Mouse (Mus musculus): ENCODE data around the gene Timp2. TPM values are rescaled to one million over a fixed set of nuclear protein-coding genes. Genes with fewer than 3 reads are reported as not detected.
"Not testable (repeated sequence)": the region's sequence is repeated elsewhere in the genome, so short reads cannot be mapped to it uniquely, and the experiment has no call there.

Gene Timp2
- polyA plus RNA-seq, 1 experiment from 2014 or later = 88.4 TPM

DNA sequence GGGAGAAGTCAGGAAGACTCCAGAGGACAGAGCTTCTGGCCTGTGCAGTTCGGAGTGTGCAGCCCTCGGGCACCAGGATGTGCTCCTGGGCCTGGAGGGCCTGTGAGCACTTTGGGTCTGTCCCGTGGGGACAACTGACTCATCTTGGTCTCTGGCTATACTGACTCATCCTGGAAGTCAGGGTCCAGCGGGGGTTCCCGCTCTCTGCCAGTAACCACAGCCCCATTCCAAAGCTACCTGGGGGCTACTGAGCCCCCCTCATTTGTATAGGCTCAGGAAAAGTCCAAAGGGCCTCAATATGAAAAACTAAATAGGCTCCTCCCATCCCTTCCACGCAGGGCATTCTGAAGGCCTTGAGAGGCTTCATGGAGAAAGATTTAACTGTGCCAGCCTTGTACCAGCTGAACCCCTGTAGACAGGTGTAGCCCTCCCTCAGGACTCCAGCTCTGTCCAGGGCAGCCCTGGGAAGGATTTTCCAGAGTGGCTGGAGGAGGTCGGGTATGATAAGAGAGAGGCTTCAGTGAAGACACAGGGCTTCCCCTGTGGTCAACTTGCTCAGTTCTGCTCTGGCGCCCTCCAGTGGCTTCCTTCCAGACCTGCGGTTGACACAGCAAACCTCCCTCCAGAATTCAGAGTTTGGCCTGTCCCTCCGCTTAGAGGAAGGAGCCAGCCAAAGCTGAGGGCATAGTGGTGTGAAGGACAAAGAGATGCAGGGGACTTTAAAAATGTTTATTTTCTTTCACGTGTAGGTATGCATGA is 23.9 kb upstream of the Timp2 start:
- DNase-seq (ENCODE audit: low spot score) = peak; percentile 92
- WGBS = 42% methylated on average over 11 of the region's 11 CpGs
- no peaks in the 10 kb centered on the region for H3K27me3 ChIP-seq (ENCODE audit: insufficient read depth, low read length)
- H3K9me3 ChIP-seq (replicated peaks; ENCODE audit: low read length) = no peaks in the 10 kb centered on the region
- peak; percentile 90 for TF ChIP-seq CTCF (IDR thresholded peaks at IDR 0.05; ENCODE audit: low read depth)
- H3K36me3 ChIP-seq (ENCODE audit: insufficient read depth, low read length) = no peaks in the 10 kb centered on the region
- H3K9ac ChIP-seq (ENCODE audit: low read depth, low read length) = no peak overlapping the region
- no peak overlapping the region for H3K4me2 ChIP-seq (ENCODE audit: low read length)
- H3K27ac ChIP-seq = no peak overlapping the region
- peak; percentile 76 for ATAC-seq (replicated peaks; ENCODE audit: low FRiP score, low read depth)
- H3K4me1 ChIP-seq (replicated peaks; ENCODE audit: insufficient read depth, low read length) = no peaks in the 10 kb centered on the region; the same call in 1 of the 2 replicates
- no peak overlapping the region for H3K4me3 ChIP-seq (replicated peaks; ENCODE audit: low read depth, low read length)

DNA sequence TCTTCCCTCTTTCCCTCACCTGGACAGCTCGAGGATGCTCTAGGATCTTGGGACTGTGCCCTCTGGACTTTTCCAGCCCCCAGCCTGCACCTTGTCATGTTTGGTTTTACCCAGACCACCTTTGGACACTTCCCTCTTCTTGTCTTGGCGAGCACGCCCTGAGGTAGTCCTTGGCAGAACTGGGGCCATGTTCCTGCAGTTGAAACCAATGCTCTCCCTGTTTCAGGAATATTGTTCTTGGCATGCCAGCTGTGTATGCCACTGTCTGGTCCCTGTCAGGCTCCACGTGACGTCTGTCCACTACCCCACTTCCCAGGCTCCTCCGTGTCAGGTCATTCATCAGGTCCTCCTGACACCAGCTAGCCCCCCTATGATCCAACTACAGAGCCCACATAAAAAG is 23.1 kb upstream of the Timp2 start:
- Histone ChIP-seq H3K9ac (ENCODE audit: low read depth, low read length) (no peak overlapping the region), H3K4me2 (ENCODE audit: low read length) (no peak overlapping the region), H3K4me3 (replicated peaks; ENCODE audit: low read depth, low read length) (no peak overlapping the region), H3K27me3 (ENCODE audit: insufficient read depth, low read length) (no peaks in the 10 kb centered on the region), H3K36me3 (ENCODE audit: insufficient read depth, low read length) (no peaks in the 10 kb centered on the region), H3K4me1 (replicated peaks; ENCODE audit: insufficient read depth, low read length) (no peaks in the 10 kb centered on the region; the same call in 1 of the 2 replicates), H3K27ac (no peak overlapping the region), H3K9me3 (replicated peaks; ENCODE audit: low read length) (no peaks in the 10 kb centered on the region)
- no peak for TF ChIP-seq CTCF (IDR thresholded peaks at IDR 0.05; ENCODE audit: low read depth)
- WGBS = 76% methylated on average over 6 of the region's 6 CpGs
- DNase-seq (ENCODE audit: low spot score) (no peak), ATAC-seq (replicated peaks; ENCODE audit: low FRiP score, low read depth) (no peak)

DNA sequence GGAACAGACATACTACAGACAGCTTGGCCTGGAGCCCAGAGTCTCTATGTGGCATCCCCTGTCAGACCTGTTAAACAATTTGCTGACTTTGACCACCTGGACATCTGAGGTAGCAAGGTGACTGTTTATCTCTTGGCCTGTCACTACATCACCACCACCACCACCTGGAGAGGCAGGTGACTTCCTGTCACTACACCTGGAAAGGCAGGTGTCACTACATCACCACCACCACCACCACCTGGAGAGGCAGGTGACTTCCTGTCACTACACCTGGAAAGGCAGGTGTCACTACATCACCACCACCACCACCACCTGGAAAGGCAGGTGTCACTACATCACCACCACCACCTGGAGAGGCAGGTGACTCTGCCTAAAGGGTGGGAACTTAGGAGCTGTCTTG is 20.8 kb upstream of the Timp2 start:
- not testable (repeated sequence) for DNase-seq (ENCODE audit: low spot score); H3K4me3 ChIP-seq (replicated peaks; ENCODE audit: low read depth, low read length); H3K4me2 ChIP-seq (ENCODE audit: low read length); H3K4me1 ChIP-seq (replicated peaks; ENCODE audit: insufficient read depth, low read length); H3K9me3 ChIP-seq (replicated peaks; ENCODE audit: low read length); ATAC-seq (replicated peaks; ENCODE audit: low FRiP score, low read depth); H3K27me3 ChIP-seq (ENCODE audit: insufficient read depth, low read length); H3K9ac ChIP-seq (ENCODE audit: low read depth, low read length); H3K27ac ChIP-seq; H3K36me3 ChIP-seq (ENCODE audit: insufficient read depth, low read length)

DNA sequence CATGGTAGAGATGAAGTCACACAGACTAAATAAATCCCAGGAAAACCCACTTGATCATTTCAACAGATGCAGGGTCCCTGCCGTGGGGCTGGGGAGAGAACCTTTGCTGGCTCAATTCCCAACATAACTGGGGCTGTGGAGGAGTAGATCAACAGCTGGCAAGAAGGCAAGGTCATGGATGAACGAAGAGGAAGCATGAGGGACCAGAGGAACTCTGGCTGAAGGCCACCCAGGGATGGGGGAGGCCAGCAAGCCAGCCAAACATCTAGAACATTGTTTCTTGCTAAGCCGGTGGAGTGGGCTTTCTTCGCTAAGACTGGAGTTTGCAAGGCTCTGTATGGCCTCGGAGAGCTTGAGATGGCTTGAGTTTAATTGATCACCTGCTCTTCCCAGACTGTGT is 20.3 kb upstream of the Timp2 start:
- Histone ChIP-seq H3K4me1 (replicated peaks; ENCODE audit: insufficient read depth, low read length) (no peaks in the 10 kb centered on the region; the same call in 1 of the 2 replicates), H3K27me3 (ENCODE audit: insufficient read depth, low read length) (no peaks in the 10 kb centered on the region), H3K9ac (ENCODE audit: low read depth, low read length) (no peak overlapping the region), H3K9me3 (replicated peaks; ENCODE audit: low read length) (no peaks in the 10 kb centered on the region), H3K4me2 (ENCODE audit: low read length) (no peak overlapping the region), H3K4me3 (replicated peaks; ENCODE audit: low read depth, low read length) (no peak overlapping the region), H3K36me3 (ENCODE audit: insufficient read depth, low read length) (no peaks in the 10 kb centered on the region), H3K27ac (no peak overlapping the region)
- WGBS = 33% methylated on average over 5 of the region's 5 CpGs
- ATAC-seq (replicated peaks; ENCODE audit: low FRiP score, low read depth) (no peak), DNase-seq (ENCODE audit: low spot score) (peak; percentile 69)
- no peak for TF ChIP-seq CTCF (IDR thresholded peaks at IDR 0.05; ENCODE audit: low read depth)

DNA sequence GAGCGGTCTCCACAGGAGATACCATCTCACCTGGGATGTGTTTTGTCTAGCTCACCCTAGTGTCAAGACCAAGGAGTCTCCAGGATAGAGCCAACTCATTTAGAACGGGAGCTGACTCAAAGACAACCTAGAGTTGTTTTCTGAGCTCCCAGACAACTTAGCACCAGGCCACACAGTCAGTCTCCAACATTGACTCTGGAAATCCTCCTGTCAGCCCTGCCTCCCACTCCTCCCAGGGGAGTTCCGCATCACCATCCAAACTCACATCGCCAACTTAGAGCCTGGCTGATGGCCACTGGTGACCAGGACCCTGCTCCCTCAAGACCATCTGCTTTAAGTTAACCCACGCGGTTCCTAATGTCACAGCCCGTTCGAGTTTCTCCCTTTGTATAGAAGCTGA is 19.9 kb upstream of the Timp2 start:
- Histone ChIP-seq H3K4me3 (replicated peaks; ENCODE audit: low read depth, low read length) (no peak overlapping the region), H3K9me3 (replicated peaks; ENCODE audit: low read length) (no peaks in the 10 kb centered on the region), H3K9ac (ENCODE audit: low read depth, low read length) (no peak overlapping the region), H3K4me2 (ENCODE audit: low read length) (no peak overlapping the region), H3K27me3 (ENCODE audit: insufficient read depth, low read length) (no peaks in the 10 kb centered on the region), H3K27ac (no peak overlapping the region), H3K4me1 (replicated peaks; ENCODE audit: insufficient read depth, low read length) (no peaks in the 10 kb centered on the region; the same call in 1 of the 2 replicates), H3K36me3 (ENCODE audit: insufficient read depth, low read length) (no peaks in the 10 kb centered on the region)
- ATAC-seq (replicated peaks; ENCODE audit: low FRiP score, low read depth) = no peak
- WGBS = 72% methylated on average over 8 of the region's 8 CpGs
- no peak for TF ChIP-seq CTCF (IDR thresholded peaks at IDR 0.05; ENCODE audit: low read depth)
- DNase-seq (ENCODE audit: low spot score) = no peak

DNA sequence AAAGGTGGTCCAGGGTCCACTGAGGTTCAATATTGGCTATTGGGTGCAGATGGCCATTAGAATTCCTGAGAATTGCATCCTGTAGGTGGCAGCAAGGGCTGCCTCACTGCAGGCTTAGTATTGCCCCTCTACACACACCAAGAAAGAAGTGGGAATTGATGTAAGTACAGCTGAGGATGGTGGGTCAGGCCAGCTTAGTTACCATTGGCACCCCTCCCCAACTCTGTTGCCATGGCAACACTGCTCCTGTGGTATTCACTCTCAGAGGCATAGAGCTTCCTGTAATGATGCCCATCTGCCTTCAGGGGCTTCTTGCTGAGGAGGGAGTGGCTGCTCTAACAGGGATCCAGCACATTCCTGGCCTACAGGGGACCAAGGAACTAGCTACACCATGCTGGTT is 19.5 kb upstream of the Timp2 start:
- Histone ChIP-seq H3K4me3 (replicated peaks; ENCODE audit: low read depth, low read length) (no peak overlapping the region), H3K9ac (ENCODE audit: low read depth, low read length) (no peak overlapping the region), H3K36me3 (ENCODE audit: insufficient read depth, low read length) (no peaks in the 10 kb centered on the region), H3K9me3 (replicated peaks; ENCODE audit: low read length) (no peaks in the 10 kb centered on the region), H3K4me1 (replicated peaks; ENCODE audit: insufficient read depth, low read length) (no peaks in the 10 kb centered on the region; the same call in 1 of the 2 replicates), H3K27me3 (ENCODE audit: insufficient read depth, low read length) (no peaks in the 10 kb centered on the region), H3K27ac (no peak overlapping the region), H3K4me2 (ENCODE audit: low read length) (no peak overlapping the region)
- ATAC-seq (replicated peaks; ENCODE audit: low FRiP score, low read depth) = no peak
- TF ChIP-seq CTCF (IDR thresholded peaks at IDR 0.05; ENCODE audit: low read depth) = peak; percentile 31; the same call in 1 of the 2 replicates
- DNase-seq (ENCODE audit: low spot score) = no peak

DNA sequence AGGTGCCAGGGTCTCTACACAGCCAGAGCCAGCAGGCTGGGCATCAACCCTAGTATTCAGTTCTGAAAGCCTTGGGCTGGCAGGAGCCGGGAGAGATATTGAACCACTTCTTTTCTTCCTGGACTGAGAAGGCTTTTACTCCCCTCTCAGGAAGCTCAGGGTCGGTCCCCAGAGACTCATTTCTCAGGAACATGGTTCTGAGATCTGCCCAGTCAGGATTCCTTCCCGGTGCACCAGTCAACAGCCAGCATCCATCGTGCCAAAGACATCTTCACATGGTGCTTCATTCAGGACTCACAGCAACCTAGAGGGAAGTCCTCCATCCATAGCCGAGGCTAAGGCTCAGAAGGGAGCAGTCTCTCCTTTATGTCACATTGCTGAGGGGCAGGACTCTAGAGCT is 19.0 kb upstream of the Timp2 start:
- no peaks in the 10 kb centered on the region for H3K27me3 ChIP-seq (ENCODE audit: insufficient read depth, low read length)
- H3K36me3 ChIP-seq (ENCODE audit: insufficient read depth, low read length) = no peaks in the 10 kb centered on the region
- no peaks in the 10 kb centered on the region for H3K9me3 ChIP-seq (replicated peaks; ENCODE audit: low read length)
- no peak overlapping the region for H3K4me3 ChIP-seq (replicated peaks; ENCODE audit: low read depth, low read length)
- H3K9ac ChIP-seq (ENCODE audit: low read depth, low read length) = no peak overlapping the region
- no peak for ATAC-seq (replicated peaks; ENCODE audit: low FRiP score, low read depth)
- 67% methylated on average over 5 of the region's 5 CpGs for WGBS
- no peak for TF ChIP-seq CTCF (IDR thresholded peaks at IDR 0.05; ENCODE audit: low read depth)
- no peak for DNase-seq (ENCODE audit: low spot score)
- no peak overlapping the region for H3K4me2 ChIP-seq (ENCODE audit: low read length)
- H3K27ac ChIP-seq = no peak overlapping the region
- H3K4me1 ChIP-seq (replicated peaks; ENCODE audit: insufficient read depth, low read length) = no peaks in the 10 kb centered on the region; the same call in 1 of the 2 replicates
